Comparison of ENCODE assay signal across 12 mouse cellular contexts in the genomic region with DNA sequence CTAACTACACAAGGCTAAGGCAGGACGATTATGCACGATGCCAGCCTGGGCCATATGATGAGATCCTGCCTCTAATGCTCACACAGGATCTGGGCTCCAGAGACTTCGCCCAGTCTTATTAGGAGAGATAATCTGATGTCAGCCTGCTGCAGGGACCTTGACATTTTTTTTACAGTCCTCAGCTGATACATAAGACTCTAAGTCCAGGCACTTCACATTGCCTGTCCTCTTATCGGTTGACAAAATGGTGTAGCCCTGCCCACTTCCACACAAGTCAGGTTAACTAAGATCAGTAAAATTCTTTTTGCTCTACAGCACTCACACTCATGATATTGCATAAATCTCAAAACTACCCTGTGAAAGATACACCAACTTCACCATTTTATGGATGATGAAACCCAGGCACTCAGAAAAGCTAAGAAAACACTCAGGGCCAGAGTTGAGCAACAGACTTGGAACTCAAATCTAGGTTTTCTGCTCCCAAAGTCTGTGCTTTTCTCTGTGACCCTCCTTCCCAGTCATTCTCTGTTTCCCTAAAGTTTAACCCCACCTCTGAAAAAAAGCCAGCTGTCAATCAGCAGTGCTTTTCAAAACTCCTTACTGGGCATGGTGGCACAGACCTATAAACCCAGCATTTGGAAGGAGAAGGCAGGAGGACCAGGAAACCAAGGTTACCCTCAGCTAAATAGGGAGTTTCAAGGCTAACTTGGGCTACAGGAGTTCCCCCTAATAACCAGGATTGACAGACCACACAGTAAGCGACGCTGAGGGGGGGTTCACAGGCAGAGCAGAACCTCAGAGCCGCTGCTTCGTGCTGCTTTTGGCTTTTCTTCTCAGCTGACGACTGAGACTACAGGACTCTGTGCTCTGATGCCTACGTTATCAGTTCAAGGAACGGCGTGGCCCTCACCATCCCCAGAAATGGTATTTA. TPM values are rescaled to one million over a fixed set of nuclear protein-coding genes. Genes with fewer than 3 reads are reported as not detected.
A peak's percentile ranks its signal among the peaks of the same experiment; 100 is the strongest.
DNase-seq lines count a peak whose midpoint lies in the region; ATAC-seq and TF ChIP-seq lines count a peak whose summit lies in the region.
"Had no signal": no experiment of that assay in that cellular context is flagged by ENCODE, and none has a peak within 500 bp of the region (broad histone marks: within the 10 kb centered on the region; RNA-seq: fewer than 3 reads in every experiment).

No protein-coding gene starts in this region.

- in situ Hi-C loops in CH12.LX (cut with MboI; ENCODE audit: low pct_ligation_motif_present, low pct_unique_long_range_greater_than_20kb, low sequenced_read_pairs), result no loop called here

- TF ChIP-seq CTCF in CH12.LX (conservative IDR thresholded peaks at IDR 0.05 in 1 of 2, IDR thresholded peaks at IDR 0.05 in 1 of 2; ENCODE audit: low read depth in 2 of 2, low read length in 2 of 2), result no peak

- 50% methylated on average over 12 of the region's 12 CpGs for WGBS in heart, embryonic 11.5 days (ENCODE audit: insufficient replicate concordance)

- no peak for TF ChIP-seq RAD21 in CH12.LX (IDR thresholded peaks at IDR 0.05; ENCODE audit: low read depth, low read length)

- H3K27me3 ChIP-seq in heart, embryonic 11.5 days (ENCODE audit: control insufficient read depth, insufficient read depth, low read length), result no peaks in the 10 kb centered on the region
- no peaks in the 10 kb centered on the region for H3K27me3 ChIP-seq in CH12.LX (replicated peaks)
- H3K27me3 ChIP-seq: midbrain, embryonic 15.5 days had no signal

- DNase-seq in heart, postnatal 4 days, result no peak
- DNase-seq in CH12.LX (ENCODE audit: extremely low read depth), result no peak
- peak; percentile 83 for DNase-seq in lung, postnatal 36 days
- no peak for DNase-seq in ovary, postnatal 14 days (ENCODE audit: low spot score)
- no peak for DNase-seq in cerebellum, adult 9-10 months
- DNase-seq in natural killer cell, adult 2 months (ENCODE audit: low spot score in 2 of 2), result no peak
- DNase-seq: cerebellum, postnatal 10 days; kidney, postnatal 36 days had no signal

- ATAC-seq in heart, embryonic 11.5 days (replicated peaks; ENCODE audit: insufficient number of reproducible peaks, low FRiP score, low TSS enrichment), result no peak
- peak; percentile 45 for ATAC-seq in granulocyte monocyte progenitor cell, adult 5-6 weeks (replicated peaks; ENCODE audit: poor library complexity, severe bottlenecking)
- ATAC-seq: midbrain, embryonic 15.5 days had no signal

- H3K27ac ChIP-seq in heart, embryonic 11.5 days (ENCODE audit: low read depth, low read length), result 0 out of 2 replicates have a peak overlapping the region, but pooled peaks have one; percentile 22
- no peak overlapping the region for H3K27ac ChIP-seq in CH12.LX (ENCODE audit: insufficient read depth, low read depth)
- H3K27ac ChIP-seq: hindbrain, embryonic 10.5 days; midbrain, embryonic 15.5 days had no signal

- no peaks in the 10 kb centered on the region for H3K9me3 ChIP-seq in heart, embryonic 11.5 days (replicated peaks; ENCODE audit: control insufficient read depth, low read length)
- no peaks in the 10 kb centered on the region for H3K9me3 ChIP-seq in CH12.LX (replicated peaks; ENCODE audit: low read length)
- H3K9me3 ChIP-seq: hindbrain, embryonic 10.5 days; midbrain, embryonic 15.5 days had no signal

- dilution Hi-C loops in CH12.LX (cut with MboI; ENCODE audit: extremely low pct_ligation_motif_present, extremely low pct_unique_long_range_greater_than_20kb, low sequenced_read_pairs), result no loop called here

- peaks cover 16% of the 10 kb centered on the region for H3K36me3 ChIP-seq in heart, embryonic 11.5 days (ENCODE audit: control insufficient read depth, insufficient read depth, low read length)
- H3K36me3 ChIP-seq in CH12.LX (replicated peaks in 1 of 2; ENCODE audit: control insufficient read depth in 1 of 2, insufficient read depth in 1 of 2, low read length in 1 of 2), result peaks cover 40 to 53% of the 10 kb centered on the region in 2 experiments

- no peak overlapping the region for H3K4me2 ChIP-seq in heart, embryonic 11.5 days
- no peak overlapping the region for H3K4me2 ChIP-seq in CH12.LX (ENCODE audit: insufficient read depth, low read depth, poor library complexity, severe bottlenecking)
- H3K4me2 ChIP-seq: midbrain, embryonic 15.5 days had no signal

- H3K4me1 ChIP-seq in heart, embryonic 11.5 days (ENCODE audit: control insufficient read depth, insufficient read depth, low read length), result peaks cover 8% of the 10 kb centered on the region; the same call in 1 of the 2 replicates
- H3K4me1 ChIP-seq in CH12.LX (ENCODE audit: control insufficient read depth in 1 of 2, insufficient read depth in 2 of 2), result peaks cover 11 to 62% of the 10 kb centered on the region in 2 experiments
- H3K4me1 ChIP-seq: midbrain, embryonic 15.5 days had no signal

- H3K4me3 ChIP-seq in heart, embryonic 11.5 days (ENCODE audit: low read depth, low read length), result no peak overlapping the region
- H3K4me3 ChIP-seq in CH12.LX (replicated peaks in 1 of 3; ENCODE audit: low read depth in 2 of 3, low read length in 2 of 3, poor library complexity in 1 of 3), result peak overlapping the region; percentile 26 to 49 (median 43)
- H3K4me3 ChIP-seq: hindbrain, embryonic 10.5 days; midbrain, embryonic 15.5 days had no signal

- no peaks in the 10 kb centered on the region for H3K79me2 ChIP-seq in CH12.LX (replicated peaks; ENCODE audit: control insufficient read depth, extremely low read depth, insufficient read depth, poor library complexity, severe bottlenecking)

- no peak for TF ChIP-seq EP300 in CH12.LX (IDR thresholded peaks at IDR 0.05; ENCODE audit: low read length)

- no peak overlapping the region for H3K9ac ChIP-seq in heart, embryonic 11.5 days (ENCODE audit: low read depth, low read length)
- H3K9ac ChIP-seq in CH12.LX (ENCODE audit: insufficient read depth, low read depth), result no peak overlapping the region
- H3K9ac ChIP-seq: midbrain, embryonic 15.5 days had no signal

- TF ChIP-seq POLR2A in CH12.LX (IDR thresholded peaks at IDR 0.05; ENCODE audit: low read depth, low read length), result no peak

TF ChIP-seq in CH12.LX, 34 proteins besides CTCF, POLR2A, EP300 and RAD21:
- TF ChIP-seq TCF12 (IDR thresholded peaks at IDR 0.05; ENCODE audit: low read depth, low read length) (0 out of 2 replicates have a peak, but pooled peaks have one; percentile 13), ZC3H11A (IDR thresholded peaks at IDR 0.05; ENCODE audit: low read depth, low read length) (no peak)

RNA-seq across cellular contexts. Expression of a gene that starts 1.1 kb away (rescaled TPM):
- polyA plus RNA-seq in heart, embryonic 11.5 days (2014; fragmentation: Nextera tagmentation; extraction: Ambion mirVana), result 12.1 and 18.4 TPM in 2 replicates
- total RNA-seq in heart, postnatal 4 days (2021), result 10 to 100 TPM in 1 of 2 experiments, 1 to 10 TPM in 1; 8.7 to 10.1 TPM
- total RNA-seq in CH12.LX (2012; rRNA removed), result 10.1 and 13.6 TPM in 2 replicates
- total RNA-seq in CH12.LX (2014; rRNA removed), result 22.7 and 31.3 TPM in 2 replicates
- 35.6 and 51.2 TPM in 2 replicates for polyA plus RNA-seq in CH12.LX (2012; ENCODE audit: insufficient read length, low read depth)
- total RNA-seq in granulocyte monocyte progenitor cell, adult 5-6 weeks (2014; fragmentation: Nextera tagmentation), result 327 and 359 TPM in 2 replicates
- 143 and 171 TPM in 2 replicates for total RNA-seq in granulocyte monocyte progenitor cell, adult 5-6 weeks (2017)

RNA-seq across cellular contexts. Expression of a gene that starts 8.2 kb away (rescaled TPM):
- 13.6 and 55.4 TPM in 2 replicates for polyA plus RNA-seq in heart, embryonic 11.5 days (2014; fragmentation: Nextera tagmentation; extraction: Ambion mirVana)
- total RNA-seq in heart, postnatal 4 days (2021), result 1 to 10 TPM; 1.7 to 1.8 TPM
- 5.3 and 6.2 TPM in 2 replicates for total RNA-seq in CH12.LX (2012; rRNA removed)
- total RNA-seq in CH12.LX (2014; rRNA removed), result 3.0 and 3.7 TPM in 2 replicates
- polyA plus RNA-seq in CH12.LX (2012; ENCODE audit: insufficient read length, low read depth), result 3.1 and 4.9 TPM in 2 replicates
- total RNA-seq in granulocyte monocyte progenitor cell, adult 5-6 weeks (2014; fragmentation: Nextera tagmentation), result 4.5 and 6.9 TPM in 2 replicates
- total RNA-seq in granulocyte monocyte progenitor cell, adult 5-6 weeks (2017), result 3.7 and 8.0 TPM in 2 replicates

RNA-seq across cellular contexts. Expression of a gene that starts 10.8 kb away (rescaled TPM):
- 44.1 and 53.2 TPM in 2 replicates for polyA plus RNA-seq in heart, embryonic 11.5 days (2014; fragmentation: Nextera tagmentation; extraction: Ambion mirVana)
- total RNA-seq in heart, postnatal 4 days (2021), result 10 to 100 TPM; 79.9 to 85.2 TPM
- total RNA-seq in CH12.LX (2012; rRNA removed) (37.1 and 37.6 TPM in 2 replicates), CH12.LX (2014; rRNA removed) (34.4 and 36.0 TPM in 2 replicates)
- polyA plus RNA-seq in CH12.LX (2012; ENCODE audit: insufficient read length, low read depth), result 24.7 and 32.8 TPM in 2 replicates
- total RNA-seq in granulocyte monocyte progenitor cell, adult 5-6 weeks (2014; fragmentation: Nextera tagmentation), result 30.1 and 30.3 TPM in 2 replicates
- 20.7 and 21.2 TPM in 2 replicates for total RNA-seq in granulocyte monocyte progenitor cell, adult 5-6 weeks (2017)

RNA-seq across cellular contexts. Expression of a gene that starts 17.2 kb away (rescaled TPM):
- 1.5 and 1.7 TPM in 2 replicates for polyA plus RNA-seq in heart, embryonic 11.5 days (2014; fragmentation: Nextera tagmentation; extraction: Ambion mirVana)
- 1 to 10 TPM; 8.2 to 8.7 TPM for total RNA-seq in heart, postnatal 4 days (2021)
- total RNA-seq in CH12.LX (2012; rRNA removed) (0.13 and 0.25 TPM in 2 replicates), CH12.LX (2014; rRNA removed) (0.04 and 0.08 TPM in 2 replicates)
- polyA plus RNA-seq in CH12.LX (2012; ENCODE audit: insufficient read length, low read depth), result 0.09 and 0.19 TPM in 2 replicates
- total RNA-seq in granulocyte monocyte progenitor cell, adult 5-6 weeks (2014; fragmentation: Nextera tagmentation), result not detected in 2 replicates
- total RNA-seq in granulocyte monocyte progenitor cell, adult 5-6 weeks (2017), result not detected in 2 replicates

RNA-seq across cellular contexts. Expression of a gene that starts 18.1 kb away (rescaled TPM):
- 446 and 471 TPM in 2 replicates for polyA plus RNA-seq in heart, embryonic 11.5 days (2014; fragmentation: Nextera tagmentation; extraction: Ambion mirVana)
- 100 to 1,000 TPM; 862 to 916 TPM for total RNA-seq in heart, postnatal 4 days (2021)
- total RNA-seq in CH12.LX (2012; rRNA removed), result 244 and 265 TPM in 2 replicates
- total RNA-seq in CH12.LX (2014; rRNA removed), result 239 and 242 TPM in 2 replicates
- polyA plus RNA-seq in CH12.LX (2012; ENCODE audit: insufficient read length, low read depth), result 242 and 264 TPM in 2 replicates
- 270 and 271 TPM in 2 replicates for total RNA-seq in granulocyte monocyte progenitor cell, adult 5-6 weeks (2014; fragmentation: Nextera tagmentation)
- total RNA-seq in granulocyte monocyte progenitor cell, adult 5-6 weeks (2017), result 358 and 391 TPM in 2 replicates

Comparison
In these comparisons a context has a peak if more than half of its experiments do, and no peak if none do; other contexts are left out.
1. RNA of a gene that starts 1.1 kb away (total RNA-seq): 143 to 359 TPM in granulocyte monocyte progenitor cell, adult 5-6 weeks; 10.1 to 31.3 TPM in CH12.LX and 8.7 to 10.1 TPM in heart, postnatal 4 days; every median in the first group is over 4 times any median in the second.